Mouse (Mus musculus) stomach, postnatal 0 days (tissue): ENCODE data around the gene Eif2ak3. TPM values are rescaled to one million over a fixed set of nuclear protein-coding genes. Genes with fewer than 3 reads are reported as not detected.

Experiments
- ATAC-seq: fragments of 200-750 bp; cut with Nextera tagmentation; 2 replicates; pipeline ENCODE4 v1.8.0; 2017; ENCODE audit not compliant: low FRiP score, low TSS enrichment
- DNase-seq: peaks from one replicate; pipeline ENCODE4 v3.0.0-alpha.2; 2016; ENCODE audit warnings: low spot score
- H3K27ac ChIP-seq: fragments of 300-500 bp; sonication (generic); replicated peaks from 2 replicates; pipeline ENCODE4 v1.5.1; 2014; ENCODE audit warnings: mild to moderate bottlenecking, control low read depth
- H3K27me3 ChIP-seq: fragments of 300-500 bp; sonication (generic); 2 replicates; pipeline ENCODE4 v1.6.1; 2014; ENCODE audit warnings: low read length; ENCODE audit not compliant: control insufficient read depth, insufficient read depth
- H3K36me3 ChIP-seq: fragments of 300-500 bp; sonication (generic); 2 replicates; pipeline ENCODE4 v1.6.1; 2014; ENCODE audit warnings: low read length, mixed read lengths; ENCODE audit not compliant: control insufficient read depth, insufficient read depth
- H3K4me1 ChIP-seq: fragments of 300-500 bp; sonication (generic); replicated peaks from 2 replicates; pipeline ENCODE4 v1.6.1; 2014; ENCODE audit warnings: antibody characterized with exemption; ENCODE audit not compliant: control insufficient read depth, insufficient read depth
- H3K4me2 ChIP-seq: fragments of 300-500 bp; sonication (generic); replicated peaks from 2 replicates; pipeline ENCODE4 v1.6.1; 2014; ENCODE audit warnings: low read depth, mild to moderate bottlenecking, control low read depth, moderate library complexity
- H3K4me3 ChIP-seq: fragments of 300-500 bp; sonication (generic); 2 replicates; pipeline ENCODE4 v1.5.1; 2014; ENCODE audit warnings: low read depth, low read length, control low read depth
- H3K9ac ChIP-seq: fragments of 300-500 bp; sonication (generic); 2 replicates; pipeline ENCODE4 v1.6.1; 2014; ENCODE audit warnings: mild to moderate bottlenecking, low read length, control low read depth, mixed read lengths
- H3K9me3 ChIP-seq: fragments of 300-500 bp; sonication (generic); 2 replicates; pipeline ENCODE4 v1.6.1; 2016; ENCODE audit warnings: low read length; ENCODE audit not compliant: control insufficient read depth
- CTCF ChIP-seq: IDR thresholded peaks from 2 replicates; pipeline ENCODE4 v1.5.1; 2016; ENCODE audit warnings: antibody characterized with exemption, low read depth, mild to moderate bottlenecking, moderate library complexity
- EP300 ChIP-seq: optimal IDR thresholded peaks from 2 replicates; pipeline ENCODE3; 2016; ENCODE audit warnings: antibody characterized with exemption
- WGBS: fragments of 180-500 bp; shearing (Covaris S2); extraction: QIAGEN DNeasy Blood & Tissue Kit; methylation state at CpG from one replicate; pipeline ENCODE4 v1.1.7; 2014; 5-methylcytosine and 5-hydroxymethylcytosine counted together
- polyA plus RNA-seq: library from polyadenylated mRNA; unstranded; fragments of >200 nt; fragmentation: Nextera tagmentation; extraction: Ambion mirVana; gene quantifications from 2 replicates; pipeline ENCODE4 v1.2.1, GENCODE M21; 2015

Gene Eif2ak3
- 6.7 and 7.6 TPM in 2 replicates for polyA plus RNA-seq

GRCm38 (mm10) chr6:70844002-70844804, at the start of gene Eif2ak3:
TSS of gene Eif2ak3 (plus strand) at chr6:70844515.
- Histone ChIP-seq H3K4me3 (peak within 1 kb of the TSS; percentile 92), H3K4me2 (peak within 1 kb of the TSS; percentile 80), H3K4me1 (no peaks in the 10 kb centered on the region), H3K27me3 (no peaks in the 10 kb centered on the region), H3K9me3 (no peaks in the 10 kb centered on the region), H3K27ac (peak within 1 kb of the TSS; percentile 95), H3K36me3 (no peaks in the 10 kb centered on the region), H3K9ac (peak within 1 kb of the TSS; percentile 94)
- 2% methylated on average over 62 of the region's 63 CpGs for WGBS
- DNase-seq (peak; percentile 98), ATAC-seq (peak; percentile 98)
- no peak for TF ChIP-seq CTCF
- peak; percentile 92 for TF ChIP-seq EP300

- no peak for TF ChIP-seq EP300
- no peak for TF ChIP-seq CTCF
- H3K4me3 ChIP-seq: no peak overlapping the region
- no peaks in the 10 kb centered on the region for H3K9me3 ChIP-seq
- ATAC-seq (no peak), DNase-seq (no peak)
- H3K27ac ChIP-seq: no peak overlapping the region
- H3K27me3 ChIP-seq: no peaks in the 10 kb centered on the region
- 72% methylated on average over 6 of the region's 6 CpGs for WGBS
- no peaks in the 10 kb centered on the region for H3K4me1 ChIP-seq
- no peaks in the 10 kb centered on the region for H3K36me3 ChIP-seq
- H3K9ac ChIP-seq: no peak overlapping the region
- H3K4me2 ChIP-seq: no peak overlapping the region
Measured at GRCm38 (mm10) chr6:70796940-70797339, 47.4 kb upstream of the Eif2ak3 start.

DNA sequence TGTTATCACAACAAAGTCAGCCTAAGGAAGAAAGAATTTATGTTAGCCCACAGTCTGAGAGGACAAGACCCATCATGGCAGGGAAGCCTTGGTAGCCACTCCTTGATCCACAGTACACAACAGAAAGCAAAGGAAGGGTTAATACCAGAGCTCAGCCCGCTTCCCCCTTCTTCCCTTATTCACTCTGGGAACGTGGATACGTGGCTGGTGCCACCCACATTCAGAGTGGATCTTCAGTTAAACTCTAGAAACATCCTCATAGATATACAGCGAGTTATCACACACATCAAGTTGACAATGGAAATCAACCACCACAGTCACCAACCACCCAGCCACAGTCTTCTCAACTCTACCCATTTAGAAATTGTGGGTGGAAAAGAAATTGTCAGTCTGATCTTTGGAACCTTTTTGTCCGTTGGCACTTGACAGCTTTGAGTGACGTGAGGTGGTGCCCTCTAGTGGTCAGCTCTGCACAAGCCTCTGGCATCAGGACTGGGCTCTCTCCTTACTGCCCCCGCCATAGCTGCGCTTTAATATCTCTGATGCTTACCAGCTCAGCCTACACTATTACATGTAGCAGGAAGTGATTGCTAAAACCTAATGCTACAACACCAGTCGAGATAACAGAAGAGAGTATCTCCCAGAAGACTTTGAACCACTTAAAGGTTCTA, 46.6 kb upstream of the Eif2ak3 start:
- H3K4me3 ChIP-seq: no peak overlapping the region
- ATAC-seq (peak; percentile 85), DNase-seq (peak; percentile 80)
- no peaks in the 10 kb centered on the region for H3K27me3 ChIP-seq
- TF ChIP-seq EP300: no peak
- peak; percentile 81 for TF ChIP-seq CTCF
- H3K9ac ChIP-seq: no peak overlapping the region
- H3K36me3 ChIP-seq: no peaks in the 10 kb centered on the region
- H3K4me2 ChIP-seq: no peak overlapping the region
- no peaks in the 10 kb centered on the region for H3K9me3 ChIP-seq
- 23% methylated on average over 9 of the region's 9 CpGs for WGBS
- no peaks in the 10 kb centered on the region for H3K4me1 ChIP-seq
- H3K27ac ChIP-seq: no peak overlapping the region

DNA sequence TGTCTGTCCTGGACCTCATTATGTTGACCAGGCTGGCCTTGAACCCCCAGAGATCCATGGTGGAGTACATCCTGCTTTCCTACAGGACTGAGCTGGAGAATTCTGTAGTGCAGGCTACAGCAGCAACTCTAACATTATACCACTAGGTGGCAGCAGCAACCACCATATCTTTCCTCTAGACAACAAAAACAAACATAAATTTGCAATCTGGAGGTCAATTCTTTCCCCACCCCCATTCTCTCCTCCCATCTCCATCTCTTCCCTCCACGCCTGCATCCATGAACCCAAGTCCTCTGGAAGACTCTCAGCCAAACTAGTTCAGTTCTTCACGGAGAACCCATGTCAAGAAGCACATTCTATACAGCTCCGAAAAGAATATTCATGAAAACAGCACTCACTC, 39.7 kb upstream of the Eif2ak3 start:
- H3K9me3 ChIP-seq: no peaks in the 10 kb centered on the region
- 22% methylated on average over 3 of the region's 3 CpGs for WGBS
- H3K4me3 ChIP-seq: no peak overlapping the region
- no peak overlapping the region for H3K9ac ChIP-seq
- no peak overlapping the region for H3K27ac ChIP-seq
- H3K4me2 ChIP-seq: no peak overlapping the region
- peak; percentile 52 for DNase-seq
- no peak for TF ChIP-seq EP300
- TF ChIP-seq CTCF: peak; percentile 81
- H3K36me3 ChIP-seq: no peaks in the 10 kb centered on the region
- no peaks in the 10 kb centered on the region for H3K4me1 ChIP-seq
- ATAC-seq: peak; percentile 69
- H3K27me3 ChIP-seq: no peaks in the 10 kb centered on the region

DNA sequence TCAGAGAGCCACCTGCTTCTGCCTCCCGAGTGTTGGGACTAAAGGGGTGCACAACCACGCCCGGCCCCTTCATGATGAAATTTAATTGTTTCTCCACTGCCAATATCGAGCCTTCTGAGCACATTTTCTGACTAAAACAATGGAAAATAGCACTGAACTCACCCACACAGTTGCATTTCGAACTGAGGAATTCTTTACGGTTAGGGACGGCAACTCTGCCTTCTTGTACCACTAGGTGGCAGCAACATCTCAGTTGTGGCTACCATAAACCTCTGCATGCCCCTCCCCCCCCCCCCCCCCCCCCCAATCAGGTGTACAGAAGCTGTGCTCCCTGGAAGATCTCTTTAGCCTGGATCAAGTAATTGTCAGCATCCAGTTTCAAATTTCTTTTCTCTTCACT, 39.0 kb upstream of the Eif2ak3 start:
- DNase-seq (peak; percentile 78), ATAC-seq (peak; percentile 67)
- no peak overlapping the region for H3K4me3 ChIP-seq
- no peaks in the 10 kb centered on the region for H3K27me3 ChIP-seq
- H3K9ac ChIP-seq: no peak overlapping the region
- peak overlapping the region; percentile 54 for H3K4me2 ChIP-seq
- WGBS: 13% methylated on average over 7 of the region's 7 CpGs
- TF ChIP-seq CTCF: peak; percentile 74
- TF ChIP-seq EP300: no peak
- no peaks in the 10 kb centered on the region for H3K9me3 ChIP-seq
- H3K36me3 ChIP-seq: no peaks in the 10 kb centered on the region
- no peak overlapping the region for H3K27ac ChIP-seq
- no peaks in the 10 kb centered on the region for H3K4me1 ChIP-seq
